Mouse (Mus musculus): ENCODE measurements at regions not wholly inside any gene's neighbourhood (a gene's known extent, or its start where the extent isn't known, plus 50 kb on each side); places are given as distances from the start of the nearest gene placed in this dataset.
A peak's percentile ranks its signal among the peaks of the same experiment; 100 is the strongest.

DNA sequence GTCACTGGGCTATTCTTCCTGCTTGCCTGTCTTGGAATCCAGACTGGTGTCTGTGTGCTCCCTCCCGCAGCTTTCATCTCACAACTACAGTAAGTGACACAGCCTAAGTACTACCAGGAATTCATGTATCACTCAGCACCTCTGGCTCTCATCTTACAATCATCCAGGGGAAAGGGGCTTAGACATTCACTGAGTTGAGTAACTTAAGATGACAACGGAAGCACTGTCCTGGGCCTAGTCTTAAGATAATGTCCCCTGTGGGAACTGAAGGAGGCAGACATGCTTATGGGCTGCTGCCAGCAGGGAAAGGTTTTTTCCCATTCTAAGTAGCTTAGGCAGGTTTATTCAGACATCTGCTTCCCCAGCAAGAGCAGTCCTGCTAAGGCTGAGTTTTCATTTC, 377.4 kb upstream of the Rag2 start:
- WGBS = 49% methylated on average over 2 of the region's 2 CpGs
- Histone ChIP-seq H3K27ac (no peak overlapping the region), H3K27me3 (ENCODE audit: insufficient read depth, poor library complexity, severe bottlenecking) (no peaks in the 10 kb centered on the region), H3K4me3 (no peak overlapping the region), H3K9me3 (no peaks in the 10 kb centered on the region), H3K4me1 (replicated peaks) (no peaks in the 10 kb centered on the region), H3K36me3 (no peaks in the 10 kb centered on the region)
- no peak for DNase-seq (ENCODE audit: low spot score)

DNA sequence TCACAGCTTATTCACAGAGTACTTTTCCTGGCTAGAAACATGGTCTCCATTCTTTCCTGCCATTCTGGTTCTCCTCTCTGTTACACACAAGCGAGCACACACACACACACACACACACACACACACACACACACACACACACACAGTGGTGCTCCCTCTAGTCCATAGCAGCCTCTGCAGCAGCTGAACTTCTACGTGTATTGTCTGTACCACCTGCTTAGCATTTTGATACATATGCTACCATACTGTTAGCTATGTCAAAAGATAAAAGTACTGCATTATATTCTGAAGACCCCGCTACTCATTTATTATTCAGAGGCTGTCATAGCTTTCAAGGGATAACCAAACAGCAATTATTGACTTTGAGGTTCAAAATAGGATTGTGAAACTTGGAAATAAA, 372.3 kb upstream of the Rag2 start:
- Histone ChIP-seq H3K4me1 (replicated peaks) (no peaks in the 10 kb centered on the region), H3K9me3 (no peaks in the 10 kb centered on the region), H3K36me3 (no peaks in the 10 kb centered on the region), H3K27me3 (ENCODE audit: insufficient read depth, poor library complexity, severe bottlenecking) (no peaks in the 10 kb centered on the region), H3K27ac (no peak overlapping the region), H3K4me3 (no peak overlapping the region)
- no peak for DNase-seq (ENCODE audit: low spot score)
- WGBS = 80% methylated on average over 3 of the region's 3 CpGs

DNA sequence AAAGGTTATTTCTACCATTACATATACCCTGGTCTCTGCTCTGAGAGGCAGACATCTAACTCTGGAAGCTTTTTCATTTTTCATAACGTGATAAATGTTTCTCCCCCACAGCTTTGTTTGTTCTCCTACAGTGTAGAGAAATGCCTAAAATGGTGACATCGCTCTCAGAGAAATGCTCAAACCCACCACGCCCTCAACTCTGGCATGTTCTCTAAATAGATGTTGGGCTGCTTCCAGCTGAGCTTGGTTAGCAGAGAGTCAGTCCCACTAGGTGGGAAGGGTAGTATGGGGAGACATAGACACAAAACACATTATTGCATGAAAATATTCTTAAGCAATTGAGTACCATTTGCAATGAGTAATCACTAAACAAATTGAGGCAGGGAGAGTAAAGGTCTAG, 368.1 kb upstream of the Rag2 start:
- Histone ChIP-seq H3K4me3 (no peak overlapping the region), H3K9me3 (no peaks in the 10 kb centered on the region), H3K27ac (no peak overlapping the region), H3K36me3 (no peaks in the 10 kb centered on the region), H3K27me3 (ENCODE audit: insufficient read depth, poor library complexity, severe bottlenecking) (no peaks in the 10 kb centered on the region), H3K4me1 (replicated peaks) (no peaks in the 10 kb centered on the region)
- DNase-seq (ENCODE audit: low spot score) = no peak
- WGBS = 77% methylated on average over 3 of the region's 3 CpGs

DNA sequence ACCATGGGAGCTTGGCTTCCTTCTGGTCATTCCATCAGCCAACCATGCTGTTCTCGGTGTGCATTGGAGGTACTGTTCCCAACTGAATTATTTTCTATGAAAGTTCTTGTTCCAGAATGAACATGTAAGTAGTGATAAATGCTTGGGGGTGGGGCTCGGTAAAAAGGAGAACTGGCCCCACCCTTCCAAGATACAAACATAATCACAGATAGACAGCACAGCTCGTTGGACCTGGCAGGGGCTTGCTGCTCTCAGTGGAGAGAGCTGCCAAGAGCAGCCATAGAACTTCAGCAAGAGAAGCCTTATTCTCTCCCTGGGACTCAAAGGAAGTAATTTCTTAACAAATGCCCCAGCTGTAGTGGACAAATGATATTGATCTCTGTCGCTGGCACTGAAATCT, 360.6 kb upstream of the Rag2 start:
- Histone ChIP-seq H3K4me3 (no peak overlapping the region), H3K36me3 (no peaks in the 10 kb centered on the region), H3K27me3 (ENCODE audit: insufficient read depth, poor library complexity, severe bottlenecking) (no peaks in the 10 kb centered on the region), H3K4me1 (replicated peaks) (no peaks in the 10 kb centered on the region), H3K9me3 (no peaks in the 10 kb centered on the region), H3K27ac (no peak overlapping the region)
- DNase-seq (ENCODE audit: low spot score) = no peak
- 82% methylated on average over 4 of the region's 4 CpGs for WGBS

DNA sequence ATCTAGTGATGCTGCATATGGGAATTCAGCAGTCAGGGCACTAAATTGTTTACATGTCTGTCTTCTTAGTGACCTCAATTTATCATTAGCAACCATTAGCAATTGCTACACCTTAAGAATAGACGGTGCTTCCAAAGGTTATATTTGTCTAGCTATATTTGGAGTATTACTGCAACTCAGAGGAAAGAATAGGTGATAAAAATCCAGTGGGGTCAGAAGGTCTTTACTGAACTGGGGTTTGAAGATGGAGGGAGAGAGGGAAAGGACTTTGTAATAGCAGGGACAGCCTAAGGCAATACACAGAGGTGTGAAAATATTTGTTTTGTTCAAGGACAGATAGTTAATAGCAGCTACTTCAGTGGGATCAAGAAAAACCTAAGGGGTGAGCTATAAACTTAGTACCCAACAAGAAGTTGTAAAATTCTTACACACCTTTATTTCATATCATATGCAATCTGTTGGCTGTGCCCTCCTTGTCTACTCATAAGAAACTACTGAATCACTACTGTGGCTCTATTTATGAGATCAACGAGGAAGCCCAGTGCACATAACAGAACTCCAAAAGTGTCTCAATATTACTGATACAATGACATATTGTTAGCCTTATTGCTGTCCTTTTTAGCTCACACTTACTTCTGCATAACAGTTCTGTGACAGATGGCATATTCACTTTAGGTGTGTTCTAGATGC, 357.7 kb upstream of the Rag2 start:
- H3K4me1 ChIP-seq (replicated peaks) = no peaks in the 10 kb centered on the region
- H3K4me3 ChIP-seq = no peak overlapping the region
- WGBS = 92% methylated on average over 2 of the region's 2 CpGs
- H3K27me3 ChIP-seq (ENCODE audit: insufficient read depth, poor library complexity, severe bottlenecking) = no peaks in the 10 kb centered on the region
- no peak for DNase-seq (ENCODE audit: low spot score)
- H3K36me3 ChIP-seq = no peaks in the 10 kb centered on the region
- H3K9me3 ChIP-seq = no peaks in the 10 kb centered on the region
- no peak overlapping the region for H3K27ac ChIP-seq

DNA sequence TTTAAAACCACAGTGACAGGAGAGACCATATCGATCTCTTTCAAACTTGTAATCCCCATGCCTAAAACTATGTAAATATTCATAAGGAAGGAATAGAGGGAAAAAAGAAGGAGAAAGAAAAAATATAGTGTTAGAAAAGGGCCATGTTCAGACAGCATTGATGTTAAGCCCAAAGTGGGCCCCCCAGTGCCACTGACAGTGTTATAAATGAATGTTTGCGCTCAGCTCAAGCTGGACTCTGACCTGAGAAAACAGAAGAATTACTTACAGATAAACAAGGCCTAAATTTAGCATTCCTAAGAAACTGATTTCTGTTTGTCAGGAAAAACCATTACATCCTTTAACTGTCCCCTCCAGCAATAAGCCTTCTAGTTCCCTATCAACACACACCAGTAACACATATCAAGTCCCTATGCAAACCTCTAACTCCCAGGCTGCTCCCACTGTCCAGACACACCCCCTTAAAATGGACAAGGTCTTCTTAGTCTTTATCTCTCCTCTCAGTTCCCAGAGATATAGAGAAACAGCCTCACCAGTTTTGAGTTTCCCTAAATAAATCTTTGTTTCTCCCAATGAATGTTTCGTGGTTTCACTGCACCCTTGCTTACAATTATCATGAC, 350.4 kb upstream of the Rag2 start:
- Histone ChIP-seq H3K4me1 (replicated peaks) (0 out of 2 replicates have a peak, but pooled peaks cover 2% of the 10 kb centered on the region), H3K4me3 (no peak overlapping the region), H3K36me3 (no peaks in the 10 kb centered on the region), H3K27ac (no peak overlapping the region), H3K9me3 (no peaks in the 10 kb centered on the region), H3K27me3 (ENCODE audit: insufficient read depth, poor library complexity, severe bottlenecking) (no peaks in the 10 kb centered on the region)
- WGBS = 85% methylated on average over 3 of the region's 3 CpGs
- DNase-seq (ENCODE audit: low spot score) = no peak

DNA sequence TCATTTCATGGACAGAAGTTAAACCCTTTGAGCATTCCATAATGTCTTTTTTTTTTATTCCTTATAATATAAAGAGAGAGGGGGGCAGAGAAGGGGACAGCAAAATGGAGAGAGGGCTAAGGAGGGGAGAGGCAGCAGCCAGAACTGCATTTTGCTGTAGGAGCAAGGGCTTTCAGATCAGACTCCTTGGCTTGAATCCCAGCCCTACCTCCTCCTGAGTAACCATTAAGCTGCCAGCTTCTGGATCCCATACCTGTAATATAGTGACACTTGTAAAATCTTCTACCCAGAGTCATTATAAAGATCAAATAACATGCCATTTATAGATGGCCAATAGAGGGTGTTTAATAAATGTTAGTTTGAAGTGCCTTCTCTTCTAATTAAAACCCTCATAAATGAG, 339.6 kb upstream of the Rag2 start:
- H3K27ac ChIP-seq = no peak overlapping the region
- no peaks in the 10 kb centered on the region for H3K4me1 ChIP-seq (replicated peaks)
- H3K9me3 ChIP-seq = no peaks in the 10 kb centered on the region
- DNase-seq (ENCODE audit: low spot score) = no peak
- H3K27me3 ChIP-seq (ENCODE audit: insufficient read depth, poor library complexity, severe bottlenecking) = no peaks in the 10 kb centered on the region
- H3K4me3 ChIP-seq = no peak overlapping the region
- no peaks in the 10 kb centered on the region for H3K36me3 ChIP-seq

DNA sequence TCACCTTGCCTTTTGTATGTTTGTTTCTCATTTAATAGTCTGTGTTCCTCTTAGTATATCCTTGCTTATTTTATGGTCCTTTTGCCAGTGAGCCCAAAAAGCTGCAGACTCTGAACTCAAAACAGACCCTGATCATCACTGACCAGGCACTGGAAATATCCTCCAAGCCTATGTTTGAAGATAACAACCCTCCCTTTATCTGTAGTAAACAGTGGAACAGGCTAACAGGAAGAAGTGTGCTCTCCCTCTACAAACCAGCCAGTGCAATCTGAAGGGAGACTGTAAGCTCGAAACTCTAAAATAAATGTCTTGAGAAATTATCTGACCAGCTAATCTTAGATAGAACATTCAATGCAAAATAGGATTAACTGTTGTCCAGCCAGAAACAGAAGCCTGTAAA, 336.4 kb upstream of the Rag2 start:
- no peaks in the 10 kb centered on the region for H3K36me3 ChIP-seq
- H3K9me3 ChIP-seq = no peaks in the 10 kb centered on the region
- H3K27me3 ChIP-seq (ENCODE audit: insufficient read depth, poor library complexity, severe bottlenecking) = no peaks in the 10 kb centered on the region
- H3K4me1 ChIP-seq (replicated peaks) = no peaks in the 10 kb centered on the region
- no peak for DNase-seq (ENCODE audit: low spot score)
- H3K4me3 ChIP-seq = no peak overlapping the region
- WGBS = 93% methylated on average over 1 of the region's 1 CpGs
- H3K27ac ChIP-seq = no peak overlapping the region

DNA sequence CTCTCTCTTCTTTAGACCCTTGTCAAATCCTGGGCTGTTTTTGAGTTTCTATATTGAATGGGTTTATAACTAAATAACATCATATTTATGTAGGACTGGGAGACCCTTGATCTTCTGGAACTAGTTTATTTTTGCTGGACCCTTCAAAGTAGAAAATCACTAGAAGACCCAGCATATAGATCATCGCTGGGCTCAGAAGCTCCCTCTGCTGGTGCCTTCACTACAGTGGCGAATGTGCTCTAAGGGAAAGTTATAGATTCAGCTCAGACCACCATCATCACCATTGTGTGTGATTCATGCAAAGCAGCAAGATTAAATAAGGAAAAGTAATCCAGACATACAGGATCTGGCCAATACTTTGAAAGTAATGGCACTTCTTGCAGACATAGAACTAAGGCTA, 335.4 kb upstream of the Rag2 start:
- H3K36me3 ChIP-seq = no peaks in the 10 kb centered on the region
- WGBS = 23% methylated on average over 2 of the region's 2 CpGs
- no peaks in the 10 kb centered on the region for H3K9me3 ChIP-seq
- peak; percentile 27 for DNase-seq (ENCODE audit: low spot score)
- H3K27me3 ChIP-seq (ENCODE audit: insufficient read depth, poor library complexity, severe bottlenecking) = no peaks in the 10 kb centered on the region
- no peak overlapping the region for H3K4me3 ChIP-seq
- no peak overlapping the region for H3K27ac ChIP-seq
- H3K4me1 ChIP-seq (replicated peaks) = no peaks in the 10 kb centered on the region

DNA sequence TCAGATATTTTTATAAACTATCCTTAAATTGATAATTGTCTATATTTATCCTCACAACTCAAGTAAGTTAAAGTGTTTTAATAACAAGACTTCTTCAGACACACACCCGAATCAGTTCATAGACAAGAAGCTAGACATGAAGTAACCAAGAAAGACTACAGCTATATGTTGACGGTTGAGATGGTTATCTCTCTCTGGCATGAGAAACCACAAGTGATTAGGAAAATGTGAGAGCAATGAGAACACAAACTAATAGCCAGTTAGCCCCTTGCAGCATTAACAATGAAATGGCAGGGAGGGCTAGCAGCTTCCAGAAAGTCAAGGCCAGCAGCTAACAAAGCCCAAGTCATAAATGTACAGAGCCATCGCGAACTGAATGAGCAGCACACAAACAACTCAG, 333.8 kb upstream of the Rag2 start:
- Histone ChIP-seq H3K9me3 (no peaks in the 10 kb centered on the region), H3K27ac (no peak overlapping the region), H3K4me3 (no peak overlapping the region), H3K36me3 (no peaks in the 10 kb centered on the region), H3K27me3 (ENCODE audit: insufficient read depth, poor library complexity, severe bottlenecking) (no peaks in the 10 kb centered on the region), H3K4me1 (replicated peaks) (peaks cover 3% of the 10 kb centered on the region)
- 90% methylated on average over 4 of the region's 4 CpGs for WGBS
- DNase-seq (ENCODE audit: low spot score) = no peak

DNA sequence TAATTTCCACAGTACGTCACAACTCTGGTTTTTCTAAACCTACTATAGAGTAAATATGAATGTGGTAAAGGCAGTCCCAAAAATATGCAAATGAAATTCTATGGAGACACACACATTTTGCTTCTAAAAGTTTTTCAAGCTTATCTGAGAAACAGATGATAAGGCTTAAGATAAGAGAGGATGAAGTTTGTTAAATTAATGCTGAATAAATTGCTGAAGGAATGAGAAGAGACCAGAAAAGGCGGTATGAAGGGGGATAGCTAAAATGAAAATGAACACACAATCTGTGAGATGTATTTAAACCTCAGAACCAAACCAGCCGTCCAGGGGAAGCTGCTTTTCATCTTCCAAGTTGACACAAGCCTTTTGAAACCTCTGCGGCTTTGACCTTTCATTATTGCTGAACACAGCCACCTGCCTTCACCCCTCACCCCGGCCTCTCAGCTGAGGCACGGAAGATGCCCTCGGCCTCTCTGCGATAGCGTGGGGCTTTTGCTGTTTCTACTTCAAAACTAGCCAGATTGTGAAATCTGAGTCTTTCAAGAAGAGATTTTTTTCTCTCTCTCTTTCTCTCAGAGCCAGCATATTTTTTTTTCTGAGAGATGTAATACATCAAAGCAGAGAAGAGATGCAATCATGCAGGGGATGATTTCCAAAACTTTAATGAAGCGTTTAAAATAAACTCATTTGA, 328.7 kb upstream of the Rag2 start:
- peak; percentile 35 for DNase-seq (ENCODE audit: low spot score)
- H3K9me3 ChIP-seq = 0 out of 2 replicates have a peak, but pooled peaks cover 3% of the 10 kb centered on the region
- no peak overlapping the region for H3K4me3 ChIP-seq
- no peak overlapping the region for H3K27ac ChIP-seq
- H3K36me3 ChIP-seq = no peaks in the 10 kb centered on the region
- WGBS = 44% methylated on average over 10 of the region's 10 CpGs
- H3K4me1 ChIP-seq (replicated peaks) = peaks cover 16% of the 10 kb centered on the region
- H3K27me3 ChIP-seq (ENCODE audit: insufficient read depth, poor library complexity, severe bottlenecking) = no peaks in the 10 kb centered on the region

DNA sequence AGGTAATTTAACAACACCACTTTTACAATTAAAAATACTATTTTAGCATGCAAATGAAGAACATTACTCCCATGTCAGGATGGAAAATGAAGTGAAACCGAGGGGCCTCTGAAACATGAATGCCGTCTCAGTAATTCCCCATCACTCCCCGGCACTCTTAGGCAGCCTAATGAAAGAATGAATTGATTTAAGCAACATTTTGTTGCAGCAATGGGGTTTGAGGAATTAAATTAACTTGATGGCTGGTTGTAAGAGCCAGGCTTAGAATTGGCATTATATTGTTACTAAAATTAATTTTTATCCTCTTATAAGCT, 328.2 kb upstream of the Rag2 start:
- H3K27ac ChIP-seq = no peak overlapping the region
- DNase-seq (ENCODE audit: low spot score) = no peak

DNA sequence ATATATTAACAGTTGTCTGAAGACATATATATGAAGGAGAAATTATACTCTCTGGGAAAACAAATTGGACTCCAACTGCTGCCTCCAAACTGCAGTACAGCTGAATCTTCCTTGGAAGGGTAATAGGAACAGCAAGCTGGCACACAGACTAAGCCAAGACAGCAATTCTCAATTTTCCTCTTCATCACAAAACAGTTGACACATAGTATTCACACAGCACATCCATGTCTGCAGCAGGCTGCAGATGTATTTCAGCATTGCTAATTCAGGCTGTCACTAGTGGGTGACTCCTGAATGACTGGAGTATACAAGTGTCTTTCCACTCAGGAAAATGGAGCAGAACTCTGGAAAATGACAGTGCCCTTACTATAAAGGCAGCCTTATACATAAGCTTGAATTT, 327.7 kb upstream of the Rag2 start:
- H3K27ac ChIP-seq = no peak overlapping the region
- no peak overlapping the region for H3K4me3 ChIP-seq
- H3K9me3 ChIP-seq = 0 out of 2 replicates have a peak, but pooled peaks cover 3% of the 10 kb centered on the region
- no peak for DNase-seq (ENCODE audit: low spot score)
- H3K4me1 ChIP-seq (replicated peaks) = peaks cover 16% of the 10 kb centered on the region
- H3K27me3 ChIP-seq (ENCODE audit: insufficient read depth, poor library complexity, severe bottlenecking) = no peaks in the 10 kb centered on the region
- H3K36me3 ChIP-seq = no peaks in the 10 kb centered on the region

More for the DNA sequence above, 328.2 kb upstream of the Rag2 start:
- no peaks in the 10 kb centered on the region for H3K36me3 ChIP-seq
- peaks cover 16% of the 10 kb centered on the region for H3K4me1 ChIP-seq (replicated peaks)
- H3K27me3 ChIP-seq (ENCODE audit: insufficient read depth, poor library complexity, severe bottlenecking) = no peaks in the 10 kb centered on the region
- H3K4me3 ChIP-seq = no peak overlapping the region
- 0 out of 2 replicates have a peak, but pooled peaks cover 3% of the 10 kb centered on the region for H3K9me3 ChIP-seq
- 57% methylated on average over 3 of the region's 3 CpGs for WGBS
